Mouse (Mus musculus) midbrain, embryonic 12.5 days (tissue): ENCODE measurements around the gene Ly6g5b. TPM values are rescaled to one million over a fixed set of nuclear protein-coding genes. Genes with fewer than 3 reads are reported as not detected.

ENCODE experiments used
- ATAC-seq: fragments of 200-750 bp; cut with Nextera tagmentation; 2 replicates; pipeline ENCODE4 v1.8.0; 2017; ENCODE audit warnings: low read depth, moderate TSS enrichment, moderate library complexity; ENCODE audit not compliant: low FRiP score
- H3K27ac ChIP-seq: fragments of 300-500 bp; sonication (generic); replicated peaks from 2 replicates; pipeline ENCODE4 v1.5.1; 2016; ENCODE audit warnings: mild to moderate bottlenecking
- H3K27me3 ChIP-seq: fragments of 300-500 bp; sonication (generic); 2 replicates; pipeline ENCODE4 v1.6.1; 2016; ENCODE audit warnings: mild to moderate bottlenecking
- H3K36me3 ChIP-seq: fragments of 300-500 bp; sonication (generic); 2 replicates; pipeline ENCODE4 v1.6.1; 2016
- H3K4me1 ChIP-seq: fragments of 300-500 bp; sonication (generic); 2 replicates; pipeline ENCODE4 v1.6.1; 2016
- H3K4me2 ChIP-seq: fragments of 300-500 bp; sonication (generic); replicated peaks from 2 replicates; pipeline ENCODE4 v1.6.1; 2016; ENCODE audit warnings: mild to moderate bottlenecking, moderate library complexity
- H3K4me3 ChIP-seq: fragments of 300-500 bp; sonication (generic); 2 replicates; pipeline ENCODE4 v1.5.1; 2016; ENCODE audit warnings: mild to moderate bottlenecking
- H3K9ac ChIP-seq: fragments of 300-500 bp; sonication (generic); replicated peaks from 2 replicates; pipeline ENCODE4 v1.6.1; 2016; ENCODE audit warnings: mild to moderate bottlenecking, moderate library complexity
- H3K9me3 ChIP-seq: fragments of 300-500 bp; sonication (generic); 2 replicates; pipeline ENCODE4 v1.6.1; 2016; ENCODE audit warnings: mild to moderate bottlenecking
- WGBS: fragments of 180-500 bp; shearing (Covaris S2); methylation state at CpG from one replicate; pipeline ENCODE4 v1.1.7; 2016; 5-methylcytosine and 5-hydroxymethylcytosine counted together
- polyA plus RNA-seq: library from polyadenylated mRNA; unstranded; fragments of >200 nt; fragmentation: Nextera tagmentation; extraction: Ambion mirVana; gene quantifications from 2 replicates; pipeline ENCODE4 v1.2.1, GENCODE M21; 2016

Ly6g5b gene
- 1.0 and 1.5 TPM in 2 replicates for polyA plus RNA-seq

GRCm38 (mm10) chr17:35115046-35116019, at the start of gene Ly6g5b:
Gene Ly6g5b, minus strand, starts transcription at chr17:35115428.
- Histone ChIP-seq H3K9me3 (no peaks in the 10 kb centered on the region), H3K9ac (no peak within 1 kb of the TSS), H3K4me3 (no peak within 1 kb of the TSS), H3K27ac (no peak within 1 kb of the TSS), H3K27me3 (no peaks in the 10 kb centered on the region), H3K36me3 (peaks cover 50% of the 10 kb centered on the region), H3K4me1 (peaks cover 6% of the 10 kb centered on the region), H3K4me2 (no peak within 1 kb of the TSS)
- ATAC-seq = no peak
- WGBS = 84% methylated on average over 8 of the region's 8 CpGs

- Histone ChIP-seq H3K9ac (peak overlapping the region; percentile 100), H3K36me3 (peaks cover 30% of the 10 kb centered on the region), H3K9me3 (no peaks in the 10 kb centered on the region), H3K27ac (peak overlapping the region; percentile 97), H3K4me2 (peak overlapping the region; percentile 77), H3K27me3 (no peaks in the 10 kb centered on the region), H3K4me1 (peaks cover 30% of the 10 kb centered on the region), H3K4me3 (peak overlapping the region; percentile 99)
- WGBS = 0% methylated on average over 25 of the region's 28 CpGs
- no peak for ATAC-seq
These were observed 49.0 kb upstream of the Ly6g5b start for GRCm38 (mm10) chr17:35164218-35164567.

- Histone ChIP-seq H3K9ac (peak overlapping the region; percentile 100), H3K4me2 (peak overlapping the region; percentile 77), H3K27ac (peak overlapping the region; percentile 97), H3K4me3 (peak overlapping the region; percentile 99), H3K36me3 (peaks cover 37% of the 10 kb centered on the region), H3K27me3 (no peaks in the 10 kb centered on the region), H3K4me1 (peaks cover 29% of the 10 kb centered on the region), H3K9me3 (no peaks in the 10 kb centered on the region)
- no peak for ATAC-seq
- WGBS = 15% methylated on average over 8 of the region's 8 CpGs
These were observed 48.3 kb upstream of the Ly6g5b start for GRCm38 (mm10) chr17:35163326-35164081.

- H3K27ac ChIP-seq = peak overlapping the region; percentile 16; the same call in 1 of the 2 replicates
- peak overlapping the region; percentile 77 for H3K4me2 ChIP-seq
- H3K4me3 ChIP-seq = peak overlapping the region; percentile 99
- ATAC-seq = no peak
- H3K36me3 ChIP-seq = peaks cover 45% of the 10 kb centered on the region
- H3K27me3 ChIP-seq = no peaks in the 10 kb centered on the region
- peak overlapping the region; percentile 100 for H3K9ac ChIP-seq
- WGBS = 57% methylated on average over 12 of the region's 12 CpGs
- peaks cover 29% of the 10 kb centered on the region for H3K4me1 ChIP-seq
- H3K9me3 ChIP-seq = no peaks in the 10 kb centered on the region
These were observed 47.5 kb upstream of the Ly6g5b start for GRCm38 (mm10) chr17:35162730-35163129.

- WGBS = 79% methylated on average over 14 of the region's 14 CpGs
- Histone ChIP-seq H3K36me3 (peaks cover 51% of the 10 kb centered on the region), H3K4me2 (peak overlapping the region; percentile 77)
These were observed 46.9 kb upstream of the Ly6g5b start for GRCm38 (mm10) chr17:35162121-35162520.

GRCm38 (mm10) chr17:35161421-35161820, 46.2 kb upstream of the Ly6g5b start:
- H3K4me2 ChIP-seq = no peak overlapping the region
- peak overlapping the region; percentile 99; the same call in 1 of the 2 replicates for H3K4me3 ChIP-seq
- no peak overlapping the region for H3K9ac ChIP-seq
- no peak for ATAC-seq
- peaks cover 58% of the 10 kb centered on the region for H3K36me3 ChIP-seq
- H3K4me1 ChIP-seq = peaks cover 26% of the 10 kb centered on the region
- H3K9me3 ChIP-seq = no peaks in the 10 kb centered on the region
- H3K27ac ChIP-seq = no peak overlapping the region
- 89% methylated on average over 11 of the region's 11 CpGs for WGBS
- H3K27me3 ChIP-seq = no peaks in the 10 kb centered on the region

More at GRCm38 (mm10) chr17:35162121-35162520, 46.9 kb upstream of the Ly6g5b start:
- H3K27me3 ChIP-seq = no peaks in the 10 kb centered on the region
- H3K9ac ChIP-seq = peak overlapping the region; percentile 100
- no peak for ATAC-seq
- no peak overlapping the region for H3K27ac ChIP-seq
- H3K4me1 ChIP-seq = peaks cover 29% of the 10 kb centered on the region
- peak overlapping the region; percentile 99 for H3K4me3 ChIP-seq
- H3K9me3 ChIP-seq = no peaks in the 10 kb centered on the region

GRCm38 (mm10) chr17:35159638-35160037, 44.4 kb upstream of the Ly6g5b start:
- 91% methylated on average over 7 of the region's 7 CpGs for WGBS
- H3K9me3 ChIP-seq = no peaks in the 10 kb centered on the region
- no peak overlapping the region for H3K4me3 ChIP-seq
- ATAC-seq = no peak
- H3K4me2 ChIP-seq = no peak overlapping the region
- H3K27ac ChIP-seq = no peak overlapping the region
- H3K36me3 ChIP-seq = peaks cover 76% of the 10 kb centered on the region
- H3K27me3 ChIP-seq = no peaks in the 10 kb centered on the region
- H3K9ac ChIP-seq = no peak overlapping the region
- peaks cover 18% of the 10 kb centered on the region for H3K4me1 ChIP-seq

GRCm38 (mm10) chr17:35158850-35159593, 43.8 kb upstream of the Ly6g5b start:
- no peak for ATAC-seq
- H3K27me3 ChIP-seq = no peaks in the 10 kb centered on the region
- H3K36me3 ChIP-seq = peaks cover 82% of the 10 kb centered on the region
- 92% methylated on average over 16 of the region's 16 CpGs for WGBS
- no peak overlapping the region for H3K9ac ChIP-seq
- no peak overlapping the region for H3K4me3 ChIP-seq
- H3K4me1 ChIP-seq = peaks cover 18% of the 10 kb centered on the region
- H3K27ac ChIP-seq = no peak overlapping the region
- H3K4me2 ChIP-seq = no peak overlapping the region
- no peaks in the 10 kb centered on the region for H3K9me3 ChIP-seq

- WGBS = 91% methylated on average over 8 of the region's 8 CpGs
- Histone ChIP-seq H3K4me1 (peaks cover 11% of the 10 kb centered on the region), H3K4me2 (no peak overlapping the region), H3K4me3 (no peak overlapping the region), H3K9ac (no peak overlapping the region), H3K36me3 (peaks cover 95% of the 10 kb centered on the region), H3K9me3 (no peaks in the 10 kb centered on the region), H3K27me3 (no peaks in the 10 kb centered on the region), H3K27ac (no peak overlapping the region)
- ATAC-seq = no peak
These were observed 42.5 kb upstream of the Ly6g5b start for GRCm38 (mm10) chr17:35157661-35158175.

GRCm38 (mm10) chr17:35157254-35157653, 42.0 kb upstream of the Ly6g5b start:
- H3K4me3 ChIP-seq = no peak overlapping the region
- no peak overlapping the region for H3K9ac ChIP-seq
- H3K4me1 ChIP-seq = peaks cover 6% of the 10 kb centered on the region
- H3K4me2 ChIP-seq = no peak overlapping the region
- ATAC-seq = no peak
- no peaks in the 10 kb centered on the region for H3K9me3 ChIP-seq
- H3K27me3 ChIP-seq = no peaks in the 10 kb centered on the region
- peaks cover 100% of the 10 kb centered on the region for H3K36me3 ChIP-seq
- WGBS = 95% methylated on average over 8 of the region's 8 CpGs
- no peak overlapping the region for H3K27ac ChIP-seq

GRCm38 (mm10) chr17:35156461-35157200, 41.4 kb upstream of the Ly6g5b start:
- 93% methylated on average over 33 of the region's 33 CpGs for WGBS
- Histone ChIP-seq H3K27me3 (no peaks in the 10 kb centered on the region), H3K27ac (no peak overlapping the region), H3K9ac (no peak overlapping the region), H3K4me2 (no peak overlapping the region), H3K4me1 (peaks cover under 1% of the 10 kb centered on the region; the same call in 1 of the 2 replicates), H3K36me3 (peaks cover 100% of the 10 kb centered on the region), H3K4me3 (no peak overlapping the region), H3K9me3 (no peaks in the 10 kb centered on the region)
- ATAC-seq = no peak
